Mouse (Mus musculus) E14TG2a.4 (cell line): ENCODE measurements at regions not wholly inside any gene's neighbourhood (a gene's known extent, or its start where the extent isn't known, plus 50 kb on each side); places are given as distances from the start of the nearest gene placed in this dataset.

Experiments
- H3K27me3 ChIP-seq: 2 replicates; pipeline ENCODE4 v1.6.1; 2014; ENCODE audit warnings: low read length, control low read depth; ENCODE audit not compliant: insufficient read depth
- H3K36me3 ChIP-seq: 2 replicates; pipeline ENCODE4 v1.6.1; 2014; ENCODE audit warnings: low read length, control low read depth; ENCODE audit not compliant: insufficient read depth
- H3K4me1 ChIP-seq: replicated peaks from 2 replicates; pipeline ENCODE4 v1.6.1; 2014; ENCODE audit warnings: low read depth, low read length, control low read depth
- H3K4me3 ChIP-seq: replicated peaks from 2 replicates; pipeline ENCODE4 v1.5.1; 2014; ENCODE audit warnings: mild to moderate bottlenecking, low read length
- H3K9me3 ChIP-seq: 2 replicates; pipeline ENCODE4 v1.6.1; 2014; ENCODE audit warnings: low read length, control low read depth
- CTCF ChIP-seq: conservative IDR thresholded peaks from 2 replicates; pipeline ENCODE4 v1.5.1; 2014; ENCODE audit warnings: low read length
- NANOG ChIP-seq: IDR thresholded peaks from 2 replicates; pipeline ENCODE4 v1.6.1; 2014; ENCODE audit warnings: borderline replicate concordance, low read length, mixed read lengths
- POU5F1 ChIP-seq: IDR thresholded peaks from 2 replicates; pipeline ENCODE4 v1.6.1; 2014; ENCODE audit warnings: low read length, borderline replicate concordance

- no peak for TF ChIP-seq NANOG
- TF ChIP-seq POU5F1, result no peak
- TF ChIP-seq CTCF, result no peak
- Histone ChIP-seq H3K4me1 (0 out of 2 replicates have a peak, but pooled peaks cover under 1% of the 10 kb centered on the region), H3K4me3 (no peak overlapping the region), H3K27me3 (no peaks in the 10 kb centered on the region), H3K9me3 (no peaks in the 10 kb centered on the region), H3K36me3 (no peaks in the 10 kb centered on the region)
Measured at GRCm38 (mm10) chr5:28526435-28526834, 59.4 kb upstream of the Shh start.

GRCm38 (mm10) chr5:28520800-28521707 is 54.0 kb upstream of the Shh start:
- TF ChIP-seq POU5F1, result no peak
- no peak for TF ChIP-seq CTCF
- no peak for TF ChIP-seq NANOG
- 0 out of 2 replicates have a peak, but pooled peaks cover 3% of the 10 kb centered on the region for H3K4me1 ChIP-seq
- 0 out of 2 replicates have a peak, but pooled peaks cover 5% of the 10 kb centered on the region for H3K9me3 ChIP-seq
- H3K36me3 ChIP-seq, result no peaks in the 10 kb centered on the region
- H3K27me3 ChIP-seq, result no peaks in the 10 kb centered on the region
- no peak overlapping the region for H3K4me3 ChIP-seq

DNA sequence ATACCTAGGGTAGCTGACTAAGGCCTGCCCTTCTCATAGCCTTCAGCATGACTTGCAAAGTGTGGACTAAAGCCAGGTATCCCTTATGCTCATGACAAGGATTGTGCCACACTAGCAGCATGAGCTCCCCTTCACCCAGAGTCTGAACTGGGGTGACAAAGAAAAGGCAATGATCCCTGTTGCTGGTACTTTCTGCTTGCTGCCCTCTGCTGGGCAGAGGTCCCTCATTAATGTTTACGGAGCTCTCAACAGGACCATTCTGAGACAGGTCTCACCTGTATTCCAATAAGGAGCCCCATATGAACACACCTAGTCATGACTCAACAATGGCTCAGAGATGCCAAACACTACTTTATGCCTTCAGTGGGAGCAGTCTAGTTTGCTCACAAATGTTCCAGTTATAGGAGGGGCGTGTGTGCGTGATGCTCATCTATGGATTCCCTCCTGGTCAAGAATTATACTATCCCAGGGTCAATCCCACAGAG is 52.0 kb upstream of the Shh start:
- H3K36me3 ChIP-seq, result no peaks in the 10 kb centered on the region
- 0 out of 2 replicates have a peak, but pooled peaks cover 3% of the 10 kb centered on the region for H3K4me1 ChIP-seq
- no peak for TF ChIP-seq CTCF
- TF ChIP-seq NANOG, result no peak
- TF ChIP-seq POU5F1, result no peak
- H3K4me3 ChIP-seq, result no peak overlapping the region
- H3K27me3 ChIP-seq, result no peaks in the 10 kb centered on the region
- H3K9me3 ChIP-seq, result 0 out of 2 replicates have a peak, but pooled peaks cover 5% of the 10 kb centered on the region
